Mouse (Mus musculus) erythroblast, embryonic 14.5 days (primary cell): ENCODE measurements around the gene Best2. TPM values are rescaled to one million over a fixed set of nuclear protein-coding genes. Genes with fewer than 3 reads are reported as not detected.

Experiments used
- H3K27me3 ChIP-seq: 2 replicates; pipeline ENCODE4 v1.6.1; 2012; ENCODE audit warnings: inconsistent platforms; ENCODE audit not compliant: control insufficient read depth
- H3K36me3 ChIP-seq: 2 replicates; pipeline ENCODE4 v1.6.1; 2012; ENCODE audit warnings: mild to moderate bottlenecking, inconsistent platforms; ENCODE audit not compliant: control insufficient read depth
- H3K4me1 ChIP-seq: 2 replicates; pipeline ENCODE4 v1.6.1; 2012; ENCODE audit warnings: inconsistent platforms; ENCODE audit not compliant: control insufficient read depth
- H3K4me3 ChIP-seq: replicated peaks from 2 replicates; pipeline ENCODE3; 2012; ENCODE audit warnings: moderate library complexity, mild to moderate bottlenecking, inconsistent platforms
- H3K9me3 ChIP-seq: 2 replicates; pipeline ENCODE4 v1.6.1; 2012; ENCODE audit warnings: low read length, inconsistent platforms, mixed read lengths; ENCODE audit not compliant: control insufficient read depth
- GATA1 ChIP-seq: IDR thresholded peaks from 2 replicates; pipeline ENCODE4 v1.6.1; 2012; ENCODE audit warnings: low read length, inconsistent platforms, mixed read lengths
- TAL1 ChIP-seq: IDR thresholded peaks from 3 replicates; pipeline ENCODE4 v1.6.1; 2012; ENCODE audit warnings: low read length, inconsistent platforms, mixed read lengths
- polyA plus RNA-seq: library from polyadenylated mRNA; stranded (reverse); fragments of >175 nt; gene quantifications from 2 replicates; pipeline ENCODE4 v1.2.3, GENCODE M21; 2012

Best2 gene
- polyA plus RNA-seq, 1 experiment: not detected

GRCm38 (mm10) chr8:85026670-85027515 lies 12.6 kb upstream of the Best2 start, which contains the start of gene Trir:
Gene Trir, plus strand, starts transcription at chr8:85026823.
- peaks cover 61% of the 10 kb centered on the region for H3K4me1 ChIP-seq
- TF ChIP-seq TAL1 (no peak), GATA1 (no peak)
- no peaks in the 10 kb centered on the region for H3K27me3 ChIP-seq
- H3K4me3 ChIP-seq: peak within 1 kb of the TSS; percentile 99
- H3K36me3 ChIP-seq: peaks cover 61% of the 10 kb centered on the region
- no peaks in the 10 kb centered on the region for H3K9me3 ChIP-seq

GRCm38 (mm10) chr8:85025098-85025932 lies 11.0 kb upstream of the Best2 start, which contains the start of gene Asna1:
Gene Asna1, minus strand, starts transcription at chr8:85025281.
- Histone ChIP-seq H3K9me3 (no peaks in the 10 kb centered on the region), H3K4me3 (peak within 1 kb of the TSS; percentile 99), H3K4me1 (peaks cover 54% of the 10 kb centered on the region), H3K36me3 (peaks cover 61% of the 10 kb centered on the region), H3K27me3 (no peaks in the 10 kb centered on the region)
- TF ChIP-seq TAL1 (no peak), GATA1 (no peak)

DNA sequence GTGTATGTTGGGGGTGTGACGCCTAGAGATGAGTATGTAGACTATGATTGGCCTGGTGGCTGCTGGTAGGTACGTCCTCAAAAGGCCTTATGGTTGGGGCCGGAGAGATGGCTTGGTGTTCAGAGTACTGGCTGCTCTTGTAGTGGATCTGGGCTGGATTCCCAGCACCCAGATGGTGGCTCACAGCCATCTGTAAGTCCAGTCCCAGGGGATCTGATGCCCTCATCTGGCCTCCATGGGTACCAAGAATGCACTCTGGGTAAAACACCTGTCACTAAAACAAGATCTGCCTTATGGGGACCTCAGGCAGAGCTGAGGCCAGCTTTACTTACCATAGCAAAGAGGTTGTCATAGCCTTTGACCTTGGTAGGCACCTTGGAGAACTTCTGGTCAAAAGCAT lies 9.5 kb upstream of the Best2 start:
- no peaks in the 10 kb centered on the region for H3K27me3 ChIP-seq
- H3K36me3 ChIP-seq: peaks cover 61% of the 10 kb centered on the region
- H3K4me1 ChIP-seq: peaks cover 44% of the 10 kb centered on the region
- no peaks in the 10 kb centered on the region for H3K9me3 ChIP-seq
- TF ChIP-seq GATA1 (no peak), TAL1 (no peak)
- H3K4me3 ChIP-seq: peak overlapping the region; percentile 99

DNA sequence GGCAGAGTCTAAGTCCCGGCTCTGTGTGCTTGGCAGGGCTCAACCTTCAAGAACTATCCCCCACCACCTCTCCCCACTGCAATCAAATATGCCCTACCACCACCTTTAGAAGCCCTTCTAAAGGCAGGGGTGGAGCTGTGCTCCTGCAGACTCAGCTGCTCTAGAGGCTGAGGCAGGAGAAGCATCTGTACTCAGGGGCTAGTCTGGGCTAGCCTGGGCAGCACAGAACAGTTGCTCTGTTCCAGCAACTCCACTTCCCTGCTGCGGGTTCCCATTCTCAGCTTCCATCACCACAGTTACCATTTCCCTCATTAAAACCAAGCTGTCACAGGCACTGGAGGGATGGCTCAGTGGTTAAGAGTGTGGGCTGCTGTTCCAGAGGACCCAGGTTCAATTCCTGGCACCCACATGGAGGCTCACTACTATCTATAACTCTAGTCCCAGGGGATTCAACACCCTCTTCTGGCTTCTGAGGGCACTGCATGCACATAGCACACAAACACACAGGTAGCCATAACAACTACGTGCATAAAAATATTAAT lies 7.3 kb upstream of the Best2 start:
- Histone ChIP-seq H3K4me3 (no peak overlapping the region), H3K9me3 (no peaks in the 10 kb centered on the region), H3K36me3 (peaks cover 71% of the 10 kb centered on the region), H3K27me3 (no peaks in the 10 kb centered on the region), H3K4me1 (peaks cover 33% of the 10 kb centered on the region)
- no peak for TF ChIP-seq GATA1
- TF ChIP-seq TAL1: no peak

DNA sequence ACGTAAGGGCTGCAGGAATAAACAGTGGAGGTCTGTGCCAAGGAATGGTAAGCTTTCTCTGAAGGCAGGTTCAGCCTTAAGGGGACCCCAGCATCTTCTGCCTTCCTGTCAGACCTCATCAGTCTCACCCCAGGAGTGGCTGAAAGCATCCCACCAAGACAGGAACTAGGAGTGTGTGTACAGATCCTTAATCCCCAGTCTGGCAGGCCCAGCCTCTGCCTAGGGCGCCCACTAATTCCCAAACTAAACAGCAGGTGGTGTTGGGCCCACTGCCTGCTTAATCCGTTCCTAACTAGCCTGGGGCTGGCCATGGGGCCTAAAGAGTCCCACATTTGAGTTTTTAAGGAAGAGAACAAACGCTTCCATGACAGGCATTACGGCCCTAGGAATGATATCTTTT lies 2.9 kb upstream of the Best2 start:
- no peak for TF ChIP-seq GATA1
- TF ChIP-seq TAL1: no peak

DNA sequence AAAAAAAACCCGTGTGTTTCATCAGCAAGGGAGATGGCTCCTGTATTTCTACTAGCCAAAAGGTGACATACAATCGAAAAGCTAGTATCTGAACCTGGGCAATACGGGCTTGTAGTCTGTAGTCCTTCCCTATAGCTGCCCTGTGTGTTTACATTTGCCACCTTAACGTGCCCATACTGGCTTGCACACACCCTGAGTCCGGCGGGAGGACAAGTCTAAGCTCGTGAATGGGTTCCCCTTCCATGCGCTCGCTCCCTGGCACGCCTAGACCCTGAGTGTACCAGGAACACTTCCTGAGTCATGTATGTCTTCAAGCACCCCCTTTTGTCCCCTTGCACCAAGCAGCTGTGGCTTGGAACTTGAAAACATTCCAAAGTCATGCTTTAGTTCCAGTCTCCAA lies 2.4 kb upstream of the Best2 start:
- H3K27me3 ChIP-seq: peaks cover 28% of the 10 kb centered on the region
- peaks cover 48% of the 10 kb centered on the region for H3K36me3 ChIP-seq
- no peaks in the 10 kb centered on the region for H3K9me3 ChIP-seq
- TF ChIP-seq TAL1 (no peak), GATA1 (no peak)
- peaks cover 12% of the 10 kb centered on the region for H3K4me1 ChIP-seq
- H3K4me3 ChIP-seq: no peak overlapping the region

More for the DNA sequence above, 2.9 kb upstream of the Best2 start:
- Histone ChIP-seq H3K36me3 (peaks cover 53% of the 10 kb centered on the region), H3K4me1 (peaks cover 12% of the 10 kb centered on the region), H3K9me3 (no peaks in the 10 kb centered on the region), H3K4me3 (no peak overlapping the region), H3K27me3 (peaks cover 26% of the 10 kb centered on the region)

- Histone ChIP-seq H3K9me3 (no peaks in the 10 kb centered on the region), H3K4me1 (peaks cover 8% of the 10 kb centered on the region), H3K36me3 (peaks cover 15% of the 10 kb centered on the region), H3K4me3 (no peak overlapping the region), H3K27me3 (peaks cover 54% of the 10 kb centered on the region)
- TF ChIP-seq GATA1: no peak
These were observed 996 bp downstream of the Best2 start for GRCm38 (mm10) chr8:85013230-85013840.

DNA sequence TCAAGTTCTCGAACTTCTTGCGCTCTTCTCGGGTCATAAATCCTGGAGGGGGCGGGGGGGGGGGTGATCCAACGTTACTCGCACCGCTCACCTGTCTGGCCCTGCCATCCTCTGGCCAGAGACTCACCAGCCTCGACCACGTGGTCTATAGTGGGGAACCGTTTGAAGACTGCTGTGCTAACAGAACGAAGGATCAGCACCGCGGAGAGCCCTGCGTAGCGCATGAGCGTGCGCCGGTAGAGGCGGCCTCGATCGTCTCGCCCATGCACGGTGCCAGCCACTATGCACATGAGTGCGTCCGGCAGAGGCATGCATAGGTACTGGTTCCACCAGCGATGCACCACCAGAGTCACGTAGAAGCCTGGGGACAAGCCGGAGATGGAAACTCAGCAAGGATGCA lies 3.1 kb downstream of the Best2 start:
- Histone ChIP-seq H3K36me3 (no peaks in the 10 kb centered on the region), H3K4me1 (peaks cover 13% of the 10 kb centered on the region), H3K4me3 (no peak overlapping the region), H3K27me3 (peaks cover 62% of the 10 kb centered on the region), H3K9me3 (no peaks in the 10 kb centered on the region)
- no peak for TF ChIP-seq GATA1
- TF ChIP-seq TAL1: no peak

DNA sequence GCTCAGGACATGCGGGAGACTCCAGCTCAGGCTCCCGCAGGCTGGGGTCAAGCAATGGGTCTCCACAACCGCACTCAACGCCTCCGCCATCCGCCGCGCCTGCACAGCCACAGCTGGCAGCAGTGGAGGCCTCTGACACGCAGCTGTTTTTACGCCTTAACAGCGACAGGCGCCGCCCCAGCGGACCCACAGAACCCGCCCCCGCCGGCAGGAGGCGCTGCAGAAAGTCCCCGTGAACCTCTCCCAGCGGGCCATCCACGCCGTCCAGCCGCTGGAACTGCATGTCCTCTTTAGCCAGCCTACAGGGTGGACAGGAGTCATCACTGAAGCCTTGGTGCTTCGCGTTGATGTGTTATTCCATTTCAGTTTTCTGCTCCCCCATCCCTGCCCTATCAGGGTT lies 6.6 kb downstream of the Best2 start:
- peaks cover 40% of the 10 kb centered on the region for H3K27me3 ChIP-seq
- peaks cover 2% of the 10 kb centered on the region; the same call in 1 of the 2 replicates for H3K36me3 ChIP-seq
- no peaks in the 10 kb centered on the region for H3K9me3 ChIP-seq
- peaks cover 6% of the 10 kb centered on the region for H3K4me1 ChIP-seq
- no peak overlapping the region for H3K4me3 ChIP-seq
- no peak for TF ChIP-seq GATA1
- no peak for TF ChIP-seq TAL1
